Mouse (Mus musculus) cerebellum, adult 2 months (tissue): ENCODE measurements around the gene Mapk9. TPM values are rescaled to one million over a fixed set of nuclear protein-coding genes. Genes with fewer than 3 reads are reported as not detected.
A peak's percentile ranks its signal among the peaks of the same experiment; 100 is the strongest.

ENCODE experiments used
- DNase-seq, 2 experiments: peaks; one replicate each; pipeline ENCODE4 v3.0.0; 2021
- H3K27ac ChIP-seq: fragments of 200-500 bp; 2 replicates; pipeline ENCODE4 v1.5.1; 2012; ENCODE audit warnings: low read length, control low read depth, inconsistent platforms; ENCODE audit not compliant: insufficient read depth
- H3K27me3 ChIP-seq: fragments of 200-500 bp; 2 replicates; pipeline ENCODE4 v1.6.1; 2012; ENCODE audit warnings: inconsistent platforms, mild to moderate bottlenecking, low read length, moderate library complexity; ENCODE audit not compliant: control insufficient read depth, insufficient read depth
- H3K4me1 ChIP-seq: fragments of 200-500 bp; 2 replicates; pipeline ENCODE4 v1.6.1; 2011; ENCODE audit warnings: low read length; ENCODE audit not compliant: control insufficient read depth, insufficient read depth
- H3K4me3 ChIP-seq: fragments of 200-500 bp; replicated peaks from 2 replicates; pipeline ENCODE3; 2011; ENCODE audit warnings: mild to moderate bottlenecking, low read depth, low read length, control low read depth; ENCODE audit not compliant: insufficient read depth
- CTCF ChIP-seq: fragments of 200-500 bp; IDR thresholded peaks from 2 replicates; pipeline ENCODE4 v1.5.1; 2011; ENCODE audit warnings: low read depth, mild to moderate bottlenecking, control low read depth, low read length, moderate library complexity, borderline replicate concordance; ENCODE audit not compliant: insufficient read depth
- POLR2A ChIP-seq: fragments of 200-500 bp; IDR thresholded peaks from 2 replicates; pipeline ENCODE4 v1.6.1; 2011; ENCODE audit warnings: low read length, control low read depth, borderline replicate concordance; ENCODE audit not compliant: insufficient read depth
- WGBS: fragments of 180-500 bp; shearing (Covaris S2); methylation state at CpG from one replicate; pipeline ENCODE4 v1.1.7; 2018; 5-methylcytosine and 5-hydroxymethylcytosine counted together
- polyA plus RNA-seq: library from polyadenylated mRNA; depleted of rRNA; stranded (reverse); fragments of >200 nt; gene quantifications from 2 replicates; pipeline ENCODE4 v1.2.3, GENCODE M21; 2012

Gene Mapk9
- polyA plus RNA-seq, 1 experiment: 146 TPM

DNA sequence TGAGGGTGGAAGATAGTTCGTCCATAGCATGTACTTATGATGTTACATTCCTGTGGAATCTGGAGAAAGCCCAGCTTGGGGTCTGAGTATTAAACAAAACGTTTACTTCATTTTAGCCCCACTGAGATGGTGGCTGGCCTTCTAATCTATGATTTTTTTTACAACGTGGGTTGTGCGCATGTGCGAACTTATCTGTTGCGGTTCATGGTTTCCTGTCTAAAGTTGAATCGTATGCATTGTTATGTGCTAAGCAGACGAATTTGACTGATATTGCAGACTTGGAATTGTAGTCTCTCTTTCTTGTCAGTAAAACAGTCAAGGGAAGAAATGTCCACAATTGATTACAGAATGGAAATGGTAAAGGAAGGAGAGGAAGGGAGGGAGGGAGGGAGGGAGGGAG lies 34.7 kb upstream of the Mapk9 start:
- TF ChIP-seq POLR2A (no peak), CTCF (no peak)

DNA sequence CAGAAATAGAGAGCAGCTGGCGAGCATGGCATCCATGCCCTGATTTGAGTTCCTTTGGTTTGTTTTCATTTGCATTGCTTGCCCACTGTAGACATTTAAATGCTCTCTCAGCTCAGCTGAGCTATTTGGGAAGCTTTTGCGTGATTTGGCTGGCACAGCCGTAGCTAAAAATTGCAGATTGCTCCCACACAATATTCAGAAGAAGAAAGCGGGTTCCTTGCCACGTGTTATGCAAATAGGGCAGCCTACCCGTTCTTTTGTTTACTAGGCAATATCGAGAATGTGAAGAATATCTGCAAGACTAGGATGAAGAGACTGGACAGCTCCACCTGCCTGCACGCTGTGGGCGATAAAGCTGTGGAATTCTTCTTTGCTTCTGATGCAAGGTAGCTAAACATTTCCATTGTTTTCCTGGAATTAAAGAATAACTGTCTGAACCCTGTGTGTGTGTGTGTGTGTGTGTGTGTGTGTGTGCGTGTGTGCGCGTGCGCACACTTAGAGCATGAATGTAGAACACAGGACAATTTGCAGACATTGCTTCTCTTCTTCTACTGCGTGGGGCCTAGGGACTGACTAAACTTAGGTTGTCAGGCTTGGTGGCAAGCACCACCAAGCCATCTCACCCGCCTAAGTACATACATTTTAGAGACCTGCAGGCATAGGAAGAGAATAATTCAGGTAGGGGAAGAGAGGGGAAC lies 27.5 kb upstream of the Mapk9 start:
- H3K4me1 ChIP-seq: no peaks in the 10 kb centered on the region
- DNase-seq: no peak
- no peaks in the 10 kb centered on the region for H3K27me3 ChIP-seq
- TF ChIP-seq POLR2A: no peak
- TF ChIP-seq CTCF: no peak
- H3K27ac ChIP-seq: no peak overlapping the region
- WGBS: 68% methylated on average over 15 of the region's 15 CpGs
- H3K4me3 ChIP-seq: no peak overlapping the region

More for the DNA sequence above, 34.7 kb upstream of the Mapk9 start:
- H3K27ac ChIP-seq: no peak overlapping the region
- 89% methylated on average over 8 of the region's 8 CpGs for WGBS
- no peak overlapping the region for H3K4me3 ChIP-seq
- no peaks in the 10 kb centered on the region for H3K27me3 ChIP-seq
- H3K4me1 ChIP-seq: no peaks in the 10 kb centered on the region
- no peak for DNase-seq

GRCm38 (mm10) chr11:49819676-49820075 lies 26.9 kb upstream of the Mapk9 start:
- TF ChIP-seq CTCF (no peak), POLR2A (no peak)
- H3K4me3 ChIP-seq: no peak overlapping the region
- H3K4me1 ChIP-seq: no peaks in the 10 kb centered on the region
- no peaks in the 10 kb centered on the region for H3K27me3 ChIP-seq
- no peak for DNase-seq
- no peak overlapping the region for H3K27ac ChIP-seq
- 44% methylated on average over 7 of the region's 7 CpGs for WGBS

- Histone ChIP-seq H3K4me3 (no peak overlapping the region), H3K4me1 (no peaks in the 10 kb centered on the region), H3K27me3 (no peaks in the 10 kb centered on the region), H3K27ac (no peak overlapping the region)
- TF ChIP-seq CTCF (no peak), POLR2A (no peak)
- WGBS: 76% methylated on average over 2 of the region's 2 CpGs
- DNase-seq: no peak
Observed at GRCm38 (mm10) chr11:49820928-49821327, 25.6 kb upstream of the Mapk9 start.

DNA sequence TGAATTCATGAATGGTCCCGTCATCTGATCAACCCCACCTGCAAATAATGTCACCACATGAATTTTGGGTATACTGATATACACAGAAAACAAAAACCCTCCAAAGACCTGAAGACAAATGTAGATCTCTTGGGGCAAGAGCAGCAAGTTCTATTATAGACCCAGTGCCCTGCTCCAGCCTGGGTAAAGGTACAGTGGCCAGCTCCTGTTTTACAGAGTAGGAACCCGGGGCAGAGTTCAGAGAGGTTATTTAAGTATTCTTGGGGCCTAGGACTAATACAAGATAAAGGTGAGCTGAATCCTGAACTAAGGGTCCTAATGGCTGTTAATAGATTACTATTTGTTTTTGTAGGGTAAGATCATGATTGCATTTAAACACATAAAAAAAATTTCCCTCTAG lies 25.0 kb upstream of the Mapk9 start:
- no peak overlapping the region for H3K4me3 ChIP-seq
- no peak overlapping the region for H3K27ac ChIP-seq
- no peaks in the 10 kb centered on the region for H3K4me1 ChIP-seq
- no peak for DNase-seq
- 94% methylated on average over 2 of the region's 2 CpGs for WGBS
- no peaks in the 10 kb centered on the region for H3K27me3 ChIP-seq
- no peak for TF ChIP-seq POLR2A
- no peak for TF ChIP-seq CTCF

DNA sequence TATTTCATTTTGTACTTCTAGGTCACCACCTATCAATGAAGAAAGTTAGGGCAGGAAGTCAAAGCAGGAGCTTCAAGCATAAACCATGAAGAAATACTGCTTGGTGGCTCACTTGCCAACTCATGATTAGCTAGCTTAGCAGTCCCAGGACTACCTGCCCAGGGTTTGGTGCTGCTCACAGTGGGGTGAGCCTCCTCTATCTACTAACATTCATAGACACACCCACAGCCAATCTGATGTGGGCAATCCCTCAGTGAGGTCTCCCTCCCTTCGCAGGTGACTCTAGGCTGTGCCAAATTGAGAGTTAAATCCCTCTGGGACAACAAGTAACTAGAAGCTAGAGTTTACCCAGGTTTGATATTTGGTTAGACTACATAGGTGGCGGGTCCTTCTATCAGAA lies 24.2 kb upstream of the Mapk9 start:
- 95% methylated on average over 2 of the region's 2 CpGs for WGBS
- Histone ChIP-seq H3K27me3 (no peaks in the 10 kb centered on the region), H3K4me3 (no peak overlapping the region), H3K27ac (no peak overlapping the region), H3K4me1 (no peaks in the 10 kb centered on the region)
- DNase-seq: no peak
- no peak for TF ChIP-seq CTCF
- no peak for TF ChIP-seq POLR2A

GRCm38 (mm10) chr11:49824896-49825295 lies 21.7 kb upstream of the Mapk9 start:
- peak; percentile 24 to 54 for DNase-seq
- 58% methylated on average over 2 of the region's 2 CpGs for WGBS
- Histone ChIP-seq H3K4me1 (no peaks in the 10 kb centered on the region), H3K4me3 (no peak overlapping the region), H3K27me3 (no peaks in the 10 kb centered on the region), H3K27ac (no peak overlapping the region)
- TF ChIP-seq CTCF (peak; percentile 80), POLR2A (no peak)

GRCm38 (mm10) chr11:49827243-49827642 lies 19.3 kb upstream of the Mapk9 start:
- Histone ChIP-seq H3K27me3 (no peaks in the 10 kb centered on the region), H3K4me3 (no peak overlapping the region), H3K27ac (no peak overlapping the region), H3K4me1 (no peaks in the 10 kb centered on the region)
- no peak for DNase-seq
- WGBS: 77% methylated on average over 6 of the region's 6 CpGs
- no peak for TF ChIP-seq POLR2A
- TF ChIP-seq CTCF: no peak
